25 mouse cellular contexts compared by ENCODE assay signal in the genomic region with DNA sequence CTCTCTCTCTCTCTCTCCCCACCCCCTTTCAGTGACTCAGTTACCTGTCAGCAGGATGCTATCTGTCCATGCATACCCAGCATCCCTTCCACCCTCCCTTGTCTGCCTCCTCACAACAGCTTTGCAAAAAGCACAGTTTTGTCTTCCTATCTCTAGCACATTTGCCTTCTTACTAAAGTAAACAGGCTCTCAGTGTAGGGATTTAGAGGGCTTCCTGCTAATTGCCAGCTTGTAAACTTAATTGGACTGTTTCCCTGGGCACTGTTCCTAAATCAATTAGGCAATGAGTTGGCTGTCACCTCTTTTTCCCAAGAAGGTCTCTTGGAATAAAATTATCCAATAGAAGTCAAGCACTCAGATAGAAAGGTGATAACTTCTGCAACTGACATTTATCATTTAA.
DNase-seq lines count a peak whose midpoint lies in the region; ATAC-seq and TF ChIP-seq lines count a peak whose summit lies in the region.
"Had no signal": no experiment of that assay in that cellular context is flagged by ENCODE, and none has a peak within 500 bp of the region (broad histone marks: within the 10 kb centered on the region; RNA-seq: fewer than 3 reads in every experiment).

No protein-coding gene starts in this region.

- no peak for ATAC-seq in hindbrain, postnatal 0 days
- no peak for ATAC-seq in hindbrain, embryonic 13.5 days (ENCODE audit: low FRiP score)
- ATAC-seq in forebrain, embryonic 13.5 days: peak; percentile 93
- ATAC-seq: intestine, embryonic 16.5 days had no signal

- no peak overlapping the region for H3K27ac ChIP-seq in hindbrain, postnatal 0 days
- no peak overlapping the region for H3K27ac ChIP-seq in hindbrain, embryonic 13.5 days
- peak overlapping the region; percentile 40; the same call in 1 of the 2 replicates for H3K27ac ChIP-seq in forebrain, embryonic 13.5 days
- H3K27ac ChIP-seq: heart, embryonic 13.5 days; liver, embryonic 15.5 days; midbrain, embryonic 12.5 days; neural tube, embryonic 12.5 days; stomach, embryonic 15.5 days had no signal

- DNase-seq in hindbrain, postnatal 0 days (ENCODE audit: low spot score): peak; percentile 45
- peak; percentile 51 for DNase-seq in retina, postnatal 1 day
- no peak for DNase-seq in retina, embryonic 14.5 days (ENCODE audit: low spot score)
- DNase-seq in thymus, postnatal 25 days: no peak
- DNase-seq in gastrocnemius, adult 18-20 months (ENCODE audit: low spot score): no peak
- DNase-seq in lung, adult 18-20 months: no peak
- DNase-seq: adrenal gland, postnatal 25 days; cerebellum, adult 9-10 months; cerebellum, postnatal 36 days; heart, postnatal 10 days; kidney, adult 9 months; kidney, postnatal 10 days; liver; lung, postnatal 36 days; right cerebral cortex, postnatal 14 days; thymus, postnatal 14 days had no signal

- no peak overlapping the region for H3K4me3 ChIP-seq in hindbrain, postnatal 0 days (ENCODE audit: low read length)
- no peak overlapping the region for H3K4me3 ChIP-seq in hindbrain, embryonic 13.5 days
- no peak overlapping the region for H3K4me3 ChIP-seq in forebrain, embryonic 13.5 days
- H3K4me3 ChIP-seq: heart, embryonic 13.5 days; liver, embryonic 15.5 days; megakaryocyte, embryonic 14.5 days; midbrain, embryonic 12.5 days; neural tube, embryonic 12.5 days; stomach, embryonic 15.5 days had no signal

- no peak overlapping the region for H3K4me2 ChIP-seq in hindbrain, postnatal 0 days (ENCODE audit: low read depth, low read length)
- H3K4me2 ChIP-seq in hindbrain, embryonic 13.5 days: no peak overlapping the region
- no peak overlapping the region for H3K4me2 ChIP-seq in forebrain, embryonic 13.5 days
- H3K4me2 ChIP-seq: heart, embryonic 13.5 days; liver, embryonic 15.5 days; midbrain, embryonic 12.5 days; neural tube, embryonic 12.5 days; stomach, embryonic 15.5 days had no signal

- no peak overlapping the region for H3K9ac ChIP-seq in hindbrain, postnatal 0 days (replicated peaks; ENCODE audit: low read length)
- no peak overlapping the region for H3K9ac ChIP-seq in hindbrain, embryonic 13.5 days
- no peak overlapping the region for H3K9ac ChIP-seq in forebrain, embryonic 13.5 days
- H3K9ac ChIP-seq: heart, embryonic 13.5 days; liver, embryonic 15.5 days; midbrain, embryonic 12.5 days; neural tube, embryonic 12.5 days; stomach, embryonic 15.5 days had no signal

- H3K36me3 ChIP-seq in hindbrain, postnatal 0 days (ENCODE audit: insufficient read depth, low read length): no peaks in the 10 kb centered on the region
- peaks cover 8% of the 10 kb centered on the region; the same call in 1 of the 2 replicates for H3K36me3 ChIP-seq in hindbrain, embryonic 13.5 days
- H3K36me3 ChIP-seq in forebrain, embryonic 13.5 days (ENCODE audit: poor library complexity, severe bottlenecking): peaks cover 9% of the 10 kb centered on the region; the same call in 1 of the 2 replicates
- H3K36me3 ChIP-seq: liver, embryonic 15.5 days; stomach, embryonic 15.5 days had no signal

- no peak for TF ChIP-seq CTCF in hindbrain, postnatal 0 days (IDR thresholded peaks at IDR 0.05; ENCODE audit: low read depth)

- no peaks in the 10 kb centered on the region for H3K27me3 ChIP-seq in hindbrain, postnatal 0 days (ENCODE audit: insufficient read depth, low read length)
- H3K27me3 ChIP-seq in hindbrain, embryonic 13.5 days: no peaks in the 10 kb centered on the region
- H3K27me3 ChIP-seq in forebrain, embryonic 13.5 days: no peaks in the 10 kb centered on the region
- H3K27me3 ChIP-seq: heart, embryonic 13.5 days; liver, embryonic 15.5 days; megakaryocyte, embryonic 14.5 days; midbrain, embryonic 12.5 days; neural tube, embryonic 12.5 days; stomach, embryonic 15.5 days had no signal

- H3K4me1 ChIP-seq in hindbrain, postnatal 0 days (ENCODE audit: insufficient read depth, low read length): no peaks in the 10 kb centered on the region
- H3K4me1 ChIP-seq in hindbrain, embryonic 13.5 days (replicated peaks): no peaks in the 10 kb centered on the region
- H3K4me1 ChIP-seq in forebrain, embryonic 13.5 days: peaks cover 6% of the 10 kb centered on the region
- H3K4me1 ChIP-seq: liver, embryonic 15.5 days; megakaryocyte, embryonic 14.5 days; midbrain, embryonic 12.5 days; neural tube, embryonic 12.5 days; stomach, embryonic 15.5 days had no signal

- no peaks in the 10 kb centered on the region for H3K9me3 ChIP-seq in hindbrain, postnatal 0 days (ENCODE audit: low read length)
- H3K9me3 ChIP-seq in hindbrain, embryonic 13.5 days: no peaks in the 10 kb centered on the region
- no peaks in the 10 kb centered on the region for H3K9me3 ChIP-seq in forebrain, embryonic 13.5 days (replicated peaks)
- H3K9me3 ChIP-seq: heart, embryonic 13.5 days; liver, embryonic 15.5 days; midbrain, embryonic 12.5 days; neural tube, embryonic 12.5 days; stomach, embryonic 15.5 days had no signal

Comparison
In these comparisons a context has a peak if more than half of its experiments do, and no peak if none do; other contexts are left out.
1. DNase-seq: peak in hindbrain, postnatal 0 days (single experiment) and retina, postnatal 1 day (single experiment); none in retina, embryonic 14.5 days (single experiment), thymus, postnatal 25 days (single experiment), gastrocnemius, adult 18-20 months (single experiment) and lung, adult 18-20 months (0 of 2).